Mouse (Mus musculus): Measurements from ENCODE around the gene Banp. TPM values are rescaled to one million over a fixed set of nuclear protein-coding genes. Genes with fewer than 3 reads are reported as not detected.

The Banp gene
- polyA plus RNA-seq, 1 experiment from 2014 or later, result 34.9 TPM

Small RNA genes within 50 kb of the gene (microRNA-seq; reads per million reads assigned to microRNA genes)
- gene Mir7237 (ENCODE audit: borderline number of aligned reads), result not detected

Other genes with a start within 250 kb of the Banp start
- gene Jph3, start 220.1 kb upstream of the Banp start, polyA plus RNA-seq (2014; fragmentation: Nextera tagmentation; extraction: Ambion mirVana), result 4.0 and 4.9 TPM in 2 replicates
- 25.6 and 31.7 TPM in 2 replicates for gene Klhdc4, start 120.2 kb upstream of the Banp start, polyA plus RNA-seq (2014; fragmentation: Nextera tagmentation; extraction: Ambion mirVana)
- 28.8 and 29.6 TPM in 2 replicates for gene Slc7a5, start 42.1 kb upstream of the Banp start, polyA plus RNA-seq (2014; fragmentation: Nextera tagmentation; extraction: Ambion mirVana)
- gene Car5a, start 4.8 kb upstream of the Banp start, polyA plus RNA-seq (2014; fragmentation: Nextera tagmentation; extraction: Ambion mirVana), result not detected in 2 replicates